Mouse (Mus musculus) effector memory CD4-positive, alpha-beta T cell, adult 7 months (primary cell): ENCODE data around the gene Faim. TPM values are rescaled to one million over a fixed set of nuclear protein-coding genes. Genes with fewer than 3 reads are reported as not detected.

Experiments
- polyA plus RNA-seq: library from polyadenylated mRNA; unstranded; fragments of 100-300 nt; shearing (Covaris generic); gene quantifications from one replicate; pipeline ENCODE4 v1.2.1, GENCODE M21; 2017

The Faim gene
- polyA plus RNA-seq, result 40.7 TPM

DNA sequence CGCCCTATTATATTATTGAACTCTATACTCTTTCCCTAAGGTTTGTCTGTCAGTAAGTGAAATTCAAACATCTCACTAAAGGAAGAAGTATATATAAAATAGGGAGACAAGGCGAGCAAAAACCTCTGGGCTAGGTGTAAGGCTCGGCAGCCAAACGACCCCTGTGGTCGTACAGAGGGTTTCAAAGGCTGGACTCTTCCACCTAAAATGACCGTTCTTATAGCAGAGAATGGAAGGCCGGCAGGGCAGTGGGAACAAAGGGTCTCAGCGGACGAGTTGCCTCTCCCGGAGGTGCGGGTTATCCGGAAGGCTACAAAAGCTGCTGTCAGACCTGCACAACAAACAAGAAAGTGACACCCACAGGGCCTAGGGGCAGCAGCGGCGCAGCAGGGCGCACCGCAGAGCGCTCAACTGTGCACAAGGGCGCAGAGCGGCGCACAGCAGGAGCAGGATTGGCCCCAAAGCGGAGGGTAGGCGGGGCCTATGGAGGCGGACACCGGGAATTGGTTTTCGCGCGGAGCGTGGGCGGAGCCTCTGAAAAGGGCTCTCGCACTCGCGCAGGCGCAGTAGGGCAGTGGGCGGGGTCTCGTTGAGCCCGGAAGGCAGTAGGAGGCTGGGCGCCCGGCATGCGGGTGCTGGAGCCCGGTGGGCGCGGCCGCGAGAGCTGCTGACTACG, at the start of gene Faim:
Gene Faim (plus strand): TSS at position 574 of the 676 bp plus-strand sequence.

DNA sequence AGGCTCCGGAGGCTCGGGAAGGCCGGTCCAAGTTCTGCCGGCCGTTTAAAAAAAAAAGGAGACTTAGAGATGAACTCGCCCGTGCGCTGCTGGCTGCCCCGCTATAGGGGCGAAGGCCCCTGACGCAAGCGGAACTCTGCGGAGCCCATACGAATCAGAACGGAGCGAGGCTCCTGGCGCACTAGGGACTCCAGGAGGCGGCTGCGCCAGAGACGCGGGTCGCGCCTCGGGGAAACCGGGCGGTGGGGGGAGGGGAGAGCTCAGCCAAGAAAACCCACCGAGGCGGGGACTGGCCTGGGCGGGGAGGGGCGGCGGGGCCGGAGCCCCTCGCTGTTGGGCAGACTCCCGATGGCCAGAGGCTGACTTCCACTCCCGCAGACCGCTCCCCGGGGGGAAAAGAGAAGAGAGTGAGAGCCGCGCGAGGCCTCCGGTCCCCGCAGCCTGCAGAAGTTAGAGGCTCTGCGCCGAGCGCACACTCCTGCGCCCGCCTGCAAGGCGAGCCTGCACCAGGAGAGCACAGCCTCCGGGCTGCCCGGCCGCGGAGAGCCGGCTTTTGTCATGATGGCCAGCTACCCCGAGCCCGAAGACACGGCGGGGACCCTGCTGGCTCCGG, 31.0 kb upstream of the Faim start, which contains the start of gene Foxl2:
Gene Foxl2 (plus strand): TSS at position 186 of the 613 bp plus-strand sequence.

DNA sequence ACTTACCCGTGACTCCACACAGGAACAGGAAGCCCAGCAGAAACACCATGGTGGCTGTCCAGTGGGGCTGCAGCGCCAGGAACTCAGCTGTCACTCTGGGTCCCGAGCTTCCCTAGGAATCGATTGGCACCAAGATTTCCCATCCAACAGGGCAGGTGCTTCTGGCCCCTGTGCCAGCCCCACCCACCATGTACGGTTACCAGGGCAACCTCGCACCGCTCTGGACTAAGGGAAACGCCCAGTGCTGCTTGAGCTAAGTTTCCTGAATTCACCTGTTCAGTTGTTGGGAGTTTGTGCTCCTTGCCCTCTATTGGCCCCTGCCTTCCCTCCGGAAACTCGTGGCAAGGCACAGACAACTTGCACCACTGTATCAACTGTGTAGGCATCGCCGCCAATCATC, 49.4 kb downstream of the Faim start, which contains the start of gene Gm1123:
Gene Gm1123 (minus strand): TSS at position 141 of the 400 bp plus-strand sequence.

Other genes with a start within 250 kb of the Faim start
- gene Prr23a1, start 143.9 kb upstream of the Faim start, polyA plus RNA-seq, result not detected
- not detected for gene Prr23a2, start 129.9 kb upstream of the Faim start, polyA plus RNA-seq
- not detected for gene Prr23a3, start 121.6 kb upstream of the Faim start, polyA plus RNA-seq
- not detected for gene 7420426K07Rik, start 83.3 kb upstream of the Faim start, polyA plus RNA-seq
- 0.11 TPM for gene Foxl2, start 31.1 kb upstream of the Faim start, polyA plus RNA-seq
- not detected for gene Gm1123, start 49.3 kb downstream of the Faim start, polyA plus RNA-seq
- 9.9 TPM for gene Pik3cb, start 154.2 kb downstream of the Faim start, polyA plus RNA-seq